Mouse (Mus musculus): ENCODE measurements around the gene Slc2a5.
A peak's percentile ranks its signal among the peaks of the same experiment; 100 is the strongest.

Slc2a5 gene

DNA sequence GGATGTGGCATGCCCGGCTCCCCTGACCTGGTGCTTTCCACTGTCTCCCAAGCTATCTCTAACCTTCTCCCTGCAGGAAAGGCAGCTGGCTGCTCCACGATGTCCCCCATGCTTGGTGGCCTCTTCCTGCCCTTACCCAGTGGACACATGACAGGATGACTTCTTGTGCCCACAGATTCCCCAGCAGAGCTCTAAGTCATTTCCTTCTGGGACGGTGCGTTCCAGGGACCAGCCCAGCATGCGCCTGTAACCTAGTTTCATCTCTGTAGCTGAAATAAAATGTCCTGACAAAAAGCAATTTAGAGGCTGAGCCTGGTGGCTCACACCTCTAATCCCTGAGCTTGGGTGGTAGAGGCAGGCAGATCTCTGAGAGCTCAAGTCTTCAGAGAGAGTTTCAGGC is 12.4 kb upstream of the Slc2a5 start:
- no peak for DNase-seq

DNA sequence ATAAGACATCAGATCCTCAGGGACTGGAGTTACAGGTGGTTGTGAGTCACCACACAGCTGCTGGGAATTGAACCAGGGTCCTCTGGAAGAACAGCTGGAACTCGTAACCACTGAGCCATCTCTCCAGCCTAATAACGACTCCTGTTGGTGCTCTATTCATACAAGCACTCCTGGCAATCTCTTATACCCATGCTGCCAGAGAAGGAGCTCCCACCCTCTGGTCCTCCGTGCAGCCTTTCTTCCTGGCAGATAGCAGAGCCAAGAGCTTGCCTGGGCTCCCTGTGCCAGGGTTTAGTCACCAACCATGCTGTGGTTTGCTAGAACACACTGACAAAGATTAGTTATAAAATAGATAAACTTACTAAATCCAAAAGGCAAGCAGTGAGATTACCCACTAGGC is 9.4 kb upstream of the Slc2a5 start:
- no peak for DNase-seq

DNA sequence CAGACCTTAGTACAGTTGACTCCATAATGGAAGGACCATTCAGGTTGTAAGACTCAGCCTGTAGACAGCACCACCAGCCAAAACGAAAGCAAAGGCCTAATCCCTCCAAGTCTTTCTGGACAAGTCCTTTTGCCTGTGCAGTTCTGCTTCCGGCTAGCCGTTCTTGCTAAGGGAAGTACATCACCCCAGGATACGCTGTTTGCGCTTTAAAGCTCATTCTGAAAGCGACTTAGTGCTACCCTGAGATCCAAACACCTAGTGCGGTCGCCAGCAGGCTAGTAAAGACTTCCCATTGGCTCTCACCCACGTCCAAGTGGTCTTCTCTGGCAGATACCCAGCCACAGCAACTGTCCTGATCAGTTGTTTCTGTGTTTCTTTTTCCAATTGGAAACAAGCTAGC is 8.7 kb upstream of the Slc2a5 start:
- no peak for DNase-seq

DNA sequence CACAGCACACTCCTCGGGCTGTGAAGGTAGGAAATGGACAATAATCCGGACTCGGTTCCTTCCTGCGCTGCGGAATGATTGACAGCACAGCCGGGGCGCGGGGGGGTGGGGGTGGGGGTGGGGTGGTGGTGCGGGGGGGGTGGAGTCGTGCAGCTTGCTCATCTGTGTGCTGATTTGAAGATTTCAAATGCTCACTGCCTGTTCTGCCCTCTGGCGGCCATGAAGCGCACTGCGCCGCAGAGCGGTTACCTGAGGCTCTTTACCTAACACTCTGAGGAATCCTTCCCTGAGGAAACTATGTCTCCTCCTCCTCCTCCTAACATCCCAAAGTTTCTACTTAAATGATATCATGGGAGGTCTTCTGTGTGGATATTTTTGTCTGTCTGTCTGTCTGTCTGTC is 6.2 kb upstream of the Slc2a5 start:
- peak; percentile 70 for DNase-seq

DNA sequence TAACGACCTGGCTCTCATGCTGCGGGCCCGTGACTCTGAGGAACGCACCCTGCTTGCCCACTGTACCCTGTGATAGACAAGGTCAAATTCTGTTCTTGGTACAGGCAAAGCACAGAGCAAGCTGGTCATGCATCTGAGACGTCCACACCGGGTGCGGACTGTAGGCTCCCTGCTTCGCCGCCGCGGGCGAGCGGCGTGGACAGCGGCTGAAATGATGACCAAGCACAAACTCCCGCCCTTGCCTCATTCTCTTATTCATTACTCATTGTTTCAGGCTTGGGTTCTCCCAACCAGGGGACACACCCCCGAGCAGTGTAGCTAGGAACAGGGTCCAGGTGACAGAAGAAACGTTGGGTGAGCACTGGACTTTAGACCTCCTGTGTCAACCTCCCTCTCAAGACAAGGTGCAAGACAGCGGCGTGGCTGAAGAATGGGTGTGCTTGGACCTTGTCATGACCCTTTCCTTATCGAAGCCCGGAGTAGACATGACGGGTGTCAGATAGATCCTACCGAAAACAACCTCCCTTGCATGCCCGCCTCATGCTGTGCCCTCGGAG is 4.5 kb upstream of the Slc2a5 start:
- DNase-seq: no peak

DNA sequence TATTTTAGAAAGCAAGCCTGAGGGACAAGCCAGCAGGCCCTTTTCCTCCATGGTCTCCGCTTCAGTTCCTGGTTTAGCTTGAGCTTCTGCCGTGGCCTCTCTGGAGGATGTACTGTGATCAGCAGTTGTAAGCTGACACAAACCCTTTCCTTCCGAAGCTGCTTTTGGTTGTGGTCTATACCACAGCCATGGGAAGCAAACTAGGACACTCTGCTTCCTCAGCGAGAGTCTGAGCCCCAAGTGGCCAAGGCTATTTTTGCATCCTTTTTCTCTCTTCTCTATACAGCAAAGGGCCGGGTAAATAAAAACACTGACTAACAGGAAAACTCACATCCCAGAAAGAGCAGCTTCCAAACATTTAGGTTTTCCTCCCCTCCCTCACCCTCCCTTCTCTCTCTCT is 1.8 kb upstream of the Slc2a5 start:
- no peak for DNase-seq

DNA sequence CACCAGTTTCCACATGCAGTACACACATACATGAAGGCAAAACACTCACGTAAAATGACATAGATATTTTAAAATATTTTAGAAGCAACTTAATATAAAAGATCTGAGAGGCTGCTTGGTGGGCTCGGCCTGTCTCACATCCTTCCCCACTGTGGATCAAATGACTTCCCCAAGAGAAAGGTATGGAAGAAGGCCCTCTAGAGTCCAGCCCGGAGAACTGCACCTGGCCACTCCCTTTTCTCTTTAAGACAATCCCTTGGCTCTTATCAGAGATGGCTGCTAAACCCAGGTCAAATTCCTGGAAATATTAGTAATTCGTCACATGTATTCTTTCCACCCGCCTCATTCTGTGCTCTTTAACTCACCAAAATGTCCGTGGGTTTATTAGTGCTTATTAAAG is 920 bp upstream of the Slc2a5 start:
- DNase-seq: no peak

DNA sequence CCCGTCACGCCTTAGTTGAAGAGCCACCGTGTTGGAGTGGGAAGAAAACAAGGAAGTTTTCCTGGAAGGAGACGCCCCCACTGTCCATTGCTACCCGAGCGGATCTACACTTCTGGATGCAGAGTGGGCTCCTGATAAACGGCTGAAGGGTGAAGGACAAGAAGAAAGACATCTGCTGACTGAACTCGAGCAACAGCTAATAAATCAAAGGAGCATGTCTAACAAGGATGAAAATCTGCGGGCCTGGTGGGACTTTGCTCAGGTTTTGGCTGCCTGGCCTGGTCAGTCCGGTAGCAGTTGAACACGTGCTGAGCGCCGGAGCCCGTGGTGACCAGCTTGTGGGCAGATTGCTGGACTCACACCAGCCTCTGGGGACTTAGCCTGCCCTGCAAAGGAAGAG is 557 bp downstream of the Slc2a5 start:
- no peak for DNase-seq

DNA sequence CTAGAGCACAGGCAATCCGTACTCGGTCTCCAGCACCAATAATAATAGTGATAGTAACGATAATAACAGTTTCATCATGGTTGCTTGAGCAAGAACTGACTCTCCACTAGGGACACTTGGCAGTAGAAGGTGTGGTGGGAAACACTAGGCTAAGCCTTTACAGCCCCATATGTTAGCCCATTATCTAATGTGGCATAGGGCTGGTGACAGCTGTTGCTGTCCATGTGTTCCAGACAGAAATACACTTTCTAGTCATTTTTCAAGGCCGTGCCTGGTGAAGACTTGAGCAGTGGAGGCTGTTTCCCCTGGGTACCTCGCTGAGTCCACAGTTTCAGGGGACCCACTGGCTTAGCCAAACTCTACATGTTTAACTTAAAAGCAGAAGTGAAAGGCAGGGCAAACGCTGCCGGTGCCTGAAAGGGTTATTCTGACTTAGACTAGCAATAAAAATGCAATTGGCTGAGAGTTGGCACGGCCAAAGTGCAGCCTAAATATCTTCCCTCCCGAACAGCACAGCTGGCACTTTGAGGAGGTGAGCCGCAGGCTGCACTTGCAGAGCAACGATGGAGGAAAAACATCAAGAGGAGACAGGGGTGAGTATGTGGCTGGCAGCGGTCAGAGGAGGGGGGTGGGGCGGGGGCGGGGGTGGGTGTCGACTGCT is 1.2 kb downstream of the Slc2a5 start:
- no peak for DNase-seq

DNA sequence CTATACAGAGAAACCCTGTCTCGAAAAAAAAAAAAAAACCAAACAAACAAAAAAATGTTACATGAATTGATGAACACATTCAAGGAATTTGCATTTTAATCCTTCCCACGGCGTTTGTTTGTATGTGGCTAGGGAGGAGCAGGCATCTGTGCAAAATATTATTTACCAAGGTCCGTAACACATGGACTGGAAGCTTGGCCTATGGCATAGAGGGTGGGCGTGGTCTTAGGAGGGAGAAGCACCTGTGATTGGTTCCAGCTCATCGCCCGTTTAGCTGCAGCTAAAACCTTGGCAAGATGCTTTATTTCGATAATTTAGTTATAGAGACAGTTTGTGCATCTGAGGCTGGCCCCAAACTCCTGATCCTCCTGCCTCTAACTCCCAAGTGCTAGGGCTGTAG is 2.3 kb downstream of the Slc2a5 start:
- DNase-seq: no peak

DNA sequence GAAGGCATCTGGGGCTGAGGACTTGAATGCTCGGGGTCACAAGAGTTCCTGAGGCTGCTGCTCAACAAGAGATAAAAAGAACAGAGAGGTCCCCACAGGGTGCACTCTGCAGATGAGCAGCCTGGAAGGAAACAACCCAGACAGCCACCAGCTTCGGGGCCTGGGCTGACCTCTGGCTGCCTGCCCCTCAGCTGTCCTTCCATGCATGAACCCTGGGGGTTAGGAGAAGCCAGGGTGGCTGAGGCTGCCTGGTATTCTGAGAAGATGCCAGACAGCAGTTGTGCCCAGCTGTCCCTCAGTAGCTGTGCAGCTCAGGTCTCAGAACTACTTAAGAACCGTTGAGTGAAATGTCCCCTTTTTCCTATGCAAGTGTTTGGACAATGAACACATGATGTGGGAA is 3.4 kb downstream of the Slc2a5 start:
- no peak for DNase-seq

DNA sequence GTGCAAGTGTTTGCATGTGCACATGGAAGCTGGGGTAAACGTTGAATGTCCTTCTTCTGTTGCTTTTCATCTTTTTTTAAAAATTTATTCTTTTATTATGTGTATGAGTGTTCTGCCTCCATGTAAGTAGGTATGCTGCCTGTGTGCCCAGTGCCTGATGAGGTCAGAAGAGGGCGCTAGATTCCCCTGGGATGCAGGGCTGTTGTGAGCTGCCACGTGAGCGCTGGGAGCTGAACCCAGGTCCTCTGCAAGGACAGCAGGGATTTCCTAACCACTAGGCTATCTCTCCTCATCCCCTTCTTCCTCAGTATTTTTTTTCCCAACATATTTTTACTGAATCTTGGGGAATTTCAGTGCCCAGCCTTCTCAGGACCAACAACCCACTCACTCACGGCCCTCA is 7.3 kb downstream of the Slc2a5 start:
- DNase-seq: no peak

DNA sequence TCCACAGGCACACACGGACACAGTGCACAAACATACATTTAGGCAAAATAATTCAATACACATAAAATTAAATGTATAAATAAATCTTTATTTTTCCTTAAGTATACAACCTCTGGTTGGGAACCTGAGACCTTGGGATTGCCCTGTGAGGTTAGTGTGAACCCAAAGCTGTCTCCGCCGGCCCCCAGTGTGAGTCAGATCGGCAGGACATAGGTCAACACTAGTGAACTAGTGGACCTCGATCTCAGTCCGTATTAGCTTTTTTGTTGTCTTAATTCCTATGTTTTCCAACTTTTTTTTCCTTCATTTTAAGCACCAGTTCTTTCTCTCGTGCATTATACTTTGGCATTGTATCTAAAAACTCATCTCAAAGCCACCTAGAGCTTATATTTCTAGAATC is 8.8 kb downstream of the Slc2a5 start:
- DNase-seq: no peak

DNA sequence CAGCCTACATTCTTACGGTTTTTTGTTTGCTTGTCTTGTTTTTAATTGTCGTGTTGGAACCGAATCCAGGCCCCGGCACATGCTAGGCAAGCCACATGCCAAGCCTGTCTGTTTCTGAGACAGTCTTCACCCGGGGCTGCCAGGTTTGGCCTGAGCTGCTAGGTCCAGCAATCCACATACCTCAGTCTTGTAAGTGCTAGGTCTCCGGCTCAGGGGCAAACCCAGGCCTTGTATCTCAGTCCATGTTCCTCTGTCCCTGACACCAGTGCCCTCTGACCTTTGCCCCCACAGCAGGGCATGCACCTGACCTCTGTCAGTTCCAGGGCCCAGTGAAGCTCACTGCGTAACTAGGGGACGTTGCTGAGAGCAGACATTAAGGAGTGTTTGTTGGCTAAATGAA is 9.5 kb downstream of the Slc2a5 start:
- DNase-seq: no peak

DNA sequence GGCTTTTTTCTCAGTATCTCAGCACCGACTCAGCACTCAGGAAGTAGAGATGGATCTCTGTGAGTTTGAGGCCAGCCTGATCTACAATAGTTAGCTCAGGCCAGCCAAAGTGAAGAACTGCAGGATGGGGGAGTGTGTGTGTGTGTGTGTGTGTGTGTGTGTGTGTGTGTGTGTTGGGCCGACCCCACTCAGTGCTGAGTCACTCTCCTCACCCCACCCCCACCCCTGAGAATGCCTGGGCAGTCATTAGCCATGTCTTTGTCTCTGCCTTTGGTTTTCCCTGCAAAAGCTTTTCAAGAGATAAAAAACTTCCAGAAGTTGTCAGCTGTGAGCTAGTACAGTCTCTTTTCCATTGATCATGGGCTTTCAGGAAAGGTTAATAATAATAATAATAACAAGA is 11.6 kb downstream of the Slc2a5 start:
- DNase-seq: no peak

DNA sequence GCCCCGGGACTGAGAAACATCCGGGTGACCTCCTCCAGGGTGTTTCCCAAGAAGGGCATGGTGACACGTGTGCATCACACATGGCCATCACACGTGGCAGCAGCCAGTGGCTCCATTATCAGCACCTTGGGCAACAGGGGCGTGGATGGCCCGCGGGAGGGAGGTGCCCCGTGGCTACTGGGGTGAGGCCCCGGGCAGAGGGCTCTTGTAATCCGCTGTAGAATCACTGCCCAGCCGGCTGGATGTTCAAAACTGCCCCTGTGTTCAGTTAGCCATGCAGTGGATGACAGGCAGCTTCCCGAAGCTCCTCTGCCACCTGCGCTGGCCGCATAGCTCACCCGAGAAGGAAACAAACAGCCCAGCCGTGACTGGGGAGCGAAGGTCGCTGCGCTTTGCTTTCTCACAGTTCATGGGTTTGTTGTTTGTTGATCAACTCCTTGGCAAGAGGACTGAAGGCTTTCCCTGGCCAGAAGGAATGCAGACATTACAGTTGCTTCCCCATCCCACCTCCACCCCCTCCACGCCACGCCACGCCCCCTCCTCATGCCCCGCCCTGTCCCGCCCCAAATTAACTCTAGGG is 13.7 kb downstream of the Slc2a5 start:
- DNase-seq: no peak

DNA sequence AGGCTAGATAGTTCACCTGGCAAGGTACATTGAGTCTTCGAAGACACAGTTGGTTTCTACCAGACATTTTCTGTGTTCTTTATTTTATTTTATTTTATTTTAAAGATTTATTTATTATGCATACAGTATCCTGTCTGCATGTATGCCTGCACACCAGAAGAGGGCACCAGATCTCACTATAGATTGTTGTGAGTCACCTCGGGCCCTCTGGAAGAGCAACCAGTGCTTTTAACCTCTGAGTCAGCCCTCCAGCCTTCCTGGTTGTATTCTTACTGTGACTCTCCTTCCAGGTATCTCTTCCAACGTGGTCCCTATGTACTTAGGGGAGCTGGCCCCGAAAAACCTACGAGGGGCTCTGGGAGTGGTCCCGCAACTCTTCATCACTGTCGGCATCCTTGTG is 16.2 kb downstream of the Slc2a5 start:
- DNase-seq: no peak

DNA sequence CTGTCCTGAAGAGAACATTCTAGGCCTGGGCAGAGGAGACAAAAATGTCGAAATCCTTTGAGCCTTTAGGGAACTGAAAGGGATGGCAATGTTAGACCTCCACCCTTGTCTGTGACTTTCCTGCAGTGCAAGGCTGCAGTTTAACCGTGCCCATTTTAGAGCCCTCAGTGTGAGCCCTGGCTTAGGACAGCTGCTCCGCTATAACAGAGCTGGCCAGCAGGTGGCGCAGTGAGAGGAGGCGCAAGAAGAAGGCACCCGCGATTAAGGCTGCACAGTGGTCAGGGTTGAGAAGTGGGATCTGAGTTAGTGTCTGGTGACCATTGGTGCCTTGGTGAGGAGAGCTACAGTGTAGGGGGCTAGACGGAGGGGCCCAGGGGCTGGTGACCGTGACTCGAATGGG is 17.6 kb downstream of the Slc2a5 start:
- DNase-seq: peak; percentile 84

DNA sequence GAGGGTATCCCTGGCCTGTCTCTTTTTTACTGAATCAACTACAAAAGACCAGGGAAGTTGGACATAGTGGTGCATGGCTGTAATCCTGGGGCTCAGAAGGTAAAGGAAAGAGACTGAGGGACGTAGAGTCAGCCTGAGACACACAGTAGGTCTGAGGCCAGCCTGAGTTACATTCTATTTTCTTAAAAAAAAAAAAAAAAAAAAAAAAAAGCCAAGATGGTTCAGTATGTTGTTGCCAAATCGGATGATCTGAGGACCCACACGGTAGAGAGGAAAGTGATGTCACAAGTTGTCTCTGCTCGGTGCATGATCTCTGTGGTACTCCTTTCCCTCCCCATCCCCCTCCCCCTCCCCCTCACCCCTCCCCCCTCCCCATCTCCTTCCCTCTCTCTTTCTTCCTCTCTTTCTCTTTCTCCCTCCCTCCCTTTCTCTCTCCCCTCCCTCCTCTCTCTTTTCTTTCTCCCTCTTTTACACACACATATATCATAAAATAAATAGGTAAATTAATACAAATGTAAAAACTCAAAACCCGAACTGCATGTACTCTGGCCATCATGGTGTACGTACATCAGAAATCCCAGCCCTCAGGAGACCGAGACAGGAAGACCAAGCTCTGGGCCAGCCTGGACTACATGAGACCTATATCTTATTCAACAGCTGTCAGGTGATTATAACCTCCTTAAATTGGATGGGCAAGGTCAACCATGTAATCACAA is 18.4 kb downstream of the Slc2a5 start:
- DNase-seq: no peak

DNA sequence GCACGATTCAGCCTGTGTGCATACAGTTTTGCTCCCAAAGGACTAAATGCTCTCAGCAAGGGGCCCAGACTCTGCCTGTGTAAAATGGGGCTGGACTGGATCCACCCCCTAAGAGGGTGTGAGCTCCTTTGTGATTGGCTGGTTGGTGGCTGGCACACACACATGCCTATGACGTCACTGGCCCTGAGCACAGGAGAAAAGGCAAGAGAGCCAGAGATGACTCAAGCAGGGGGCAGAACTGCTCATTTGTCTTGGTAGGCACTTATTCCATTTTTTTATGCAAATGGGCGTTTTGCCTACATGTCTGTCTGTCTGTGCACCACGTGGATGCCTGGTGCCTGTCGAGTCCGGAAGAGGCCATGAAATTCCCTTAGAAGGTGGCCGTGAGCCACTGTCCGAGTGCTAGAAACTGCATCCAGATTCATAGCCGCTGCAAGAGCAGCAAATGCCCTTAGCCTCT is 19.0 kb downstream of the Slc2a5 start:
- peak; percentile 62 for DNase-seq

DNA sequence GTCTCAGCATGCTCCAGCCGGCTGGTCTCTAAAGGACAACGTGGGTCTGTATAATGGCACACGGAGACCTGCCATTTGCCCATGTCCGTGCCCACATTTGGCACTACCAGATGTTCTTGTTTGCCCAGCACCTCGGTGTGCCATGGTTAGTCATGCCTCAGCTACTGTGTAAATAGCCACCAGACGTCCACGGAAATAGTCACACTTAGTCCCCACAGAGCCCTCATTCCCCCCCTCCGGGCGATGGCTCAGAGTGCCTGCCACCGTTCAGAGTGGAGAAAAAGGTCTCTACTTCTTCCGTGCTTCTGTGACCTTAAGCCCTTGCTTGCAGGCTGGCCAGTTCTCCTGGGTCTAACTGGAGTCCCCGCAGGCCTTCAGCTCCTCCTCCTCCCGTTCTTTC is 20.0 kb downstream of the Slc2a5 start:
- no peak for DNase-seq

DNA sequence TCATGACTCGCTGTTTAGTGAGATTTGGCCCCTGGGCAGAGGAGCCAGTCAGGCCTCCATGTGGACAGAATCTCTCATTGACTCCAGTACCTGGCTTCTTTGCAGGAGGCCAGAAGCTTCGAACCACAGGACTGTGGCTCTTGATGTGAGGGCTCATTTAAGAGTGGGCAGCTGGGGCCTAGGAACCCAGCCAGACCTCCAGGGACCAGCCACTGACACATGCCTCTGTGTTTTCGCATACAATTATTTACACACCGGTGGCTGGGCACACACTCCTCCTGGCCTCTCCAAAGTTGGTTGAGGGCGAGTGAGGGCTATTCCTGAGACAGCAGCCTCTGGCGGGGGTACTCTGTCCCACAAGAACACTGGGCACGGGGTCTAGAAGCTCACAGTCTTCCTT is 21.3 kb downstream of the Slc2a5 start:
- no peak for DNase-seq

DNA sequence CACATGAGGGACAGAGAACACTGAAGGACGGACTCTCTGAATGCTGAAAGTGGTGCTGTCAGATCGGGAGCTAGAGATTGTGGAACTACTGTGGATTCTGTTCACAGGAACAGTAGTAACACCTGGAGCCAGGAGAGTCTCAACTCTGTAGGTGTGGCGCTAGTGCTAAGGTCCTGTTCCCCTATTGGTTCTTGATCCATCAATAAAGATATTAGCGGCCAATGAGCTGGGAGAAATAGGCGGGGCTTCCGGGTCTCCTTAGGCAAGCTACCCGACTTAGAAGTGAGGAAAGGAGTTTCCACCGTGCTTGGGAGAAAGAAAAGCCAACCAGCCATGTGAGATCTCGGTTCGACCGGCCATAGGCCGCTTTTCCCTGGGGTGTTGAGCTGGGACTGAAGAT is 25.2 kb downstream of the Slc2a5 start:
- no peak for DNase-seq

DNA sequence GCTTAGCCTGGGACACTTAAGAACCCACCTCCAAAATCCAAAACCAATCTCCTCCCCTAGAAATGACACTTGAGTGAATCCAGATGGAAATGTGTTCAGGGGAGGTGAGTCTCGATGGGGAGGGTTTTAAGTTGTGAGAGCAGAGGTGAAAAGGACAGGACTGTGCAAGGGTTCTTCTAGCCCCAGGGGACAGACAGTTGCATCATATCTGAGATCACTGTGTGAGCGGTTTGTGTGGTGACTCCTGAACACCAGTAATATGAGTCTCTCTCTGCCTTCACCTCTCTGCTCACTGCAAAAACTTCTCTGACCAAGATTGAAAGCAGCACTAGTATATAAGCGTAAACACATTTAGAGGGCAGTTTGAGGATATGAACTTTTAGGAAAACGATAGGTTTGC is 27.2 kb downstream of the Slc2a5 start:
- no peak for DNase-seq
